Mouse (Mus musculus) brain, embryonic 14.5 days (tissue): ENCODE data around the gene Dact2.

Experiments
- CTCF ChIP-seq: fragments of 200-500 bp; IDR thresholded peaks from 2 replicates; pipeline ENCODE4 v1.5.1; 2012; ENCODE audit warnings: inconsistent platforms, mild to moderate bottlenecking, moderate library complexity, borderline replicate concordance; ENCODE audit not compliant: insufficient read depth, insufficient read length; ENCODE audit errors: extremely low read depth
- POLR2A ChIP-seq: fragments of 200-500 bp; IDR thresholded peaks from 2 replicates; pipeline ENCODE4 v1.6.1; 2012; ENCODE audit warnings: mild to moderate bottlenecking, inconsistent platforms, borderline replicate concordance; ENCODE audit not compliant: poor library complexity, insufficient read depth, insufficient read length, severe bottlenecking; ENCODE audit errors: extremely low read depth

DNA sequence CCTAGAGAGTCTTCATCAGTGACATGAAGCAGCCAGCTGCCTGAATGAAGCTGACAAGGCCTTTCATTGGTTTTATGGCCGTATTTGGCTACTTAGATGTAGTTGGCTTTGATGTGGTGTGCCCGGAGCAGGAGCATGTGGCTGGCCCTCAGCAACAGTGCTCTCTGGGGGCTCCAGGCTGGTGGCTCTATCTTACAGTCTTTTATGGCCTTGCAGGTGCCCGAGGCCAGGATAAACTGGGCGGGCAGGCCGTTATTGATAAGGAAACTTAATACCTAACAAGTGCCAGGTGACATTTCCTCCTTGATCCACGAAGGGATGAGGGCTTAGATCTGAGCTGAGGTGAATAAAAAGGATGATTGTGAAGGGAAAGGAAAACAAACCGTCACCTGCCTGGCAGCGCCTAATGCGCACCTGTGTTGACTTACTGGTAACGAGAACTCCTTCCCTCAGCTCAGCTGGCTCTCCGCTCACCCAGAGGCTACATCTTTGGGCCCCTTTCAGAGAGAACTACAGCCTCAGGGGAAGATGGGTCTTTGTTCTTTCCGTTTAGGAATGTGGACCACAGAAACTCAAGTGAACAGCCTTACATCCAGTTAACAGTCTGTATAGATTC, 30.8 kb upstream of the Dact2 start:
- TF ChIP-seq POLR2A (no peak), CTCF (no peak)
